Mouse (Mus musculus) ES-E14 (cell line): ENCODE measurements at regions not wholly inside any gene's neighbourhood (a gene's known extent, or its start where the extent isn't known, plus 50 kb on each side); places are given as distances from the start of the nearest gene placed in this dataset.

Source experiments
- DNase-seq: peaks from one replicate; pipeline ENCODE4 v3.0.0-alpha.2; 2013; ENCODE audit warnings: low read depth, low spot score
- H3K27ac ChIP-seq: 2 replicates; pipeline ENCODE4 v1.5.1; 2012; ENCODE audit warnings: low read depth, mild to moderate bottlenecking, low read length, moderate library complexity, mixed read lengths; ENCODE audit not compliant: poor library complexity, insufficient read depth, severe bottlenecking
- H3K36me3 ChIP-seq: 2 replicates; pipeline ENCODE4 v1.6.1; 2012; ENCODE audit warnings: mild to moderate bottlenecking, low read length, moderate library complexity, mixed read lengths; ENCODE audit not compliant: control insufficient read depth, poor library complexity, insufficient read depth, severe bottlenecking
- H3K4me1 ChIP-seq, 2 experiments: fragments of 150-350 bp in 1 of 2; sonication (generic) in 1 of 2; 2 replicates each; pipeline ENCODE4 v1.6.1; 2012; ENCODE audit warnings: low read length in 2 of 2, mild to moderate bottlenecking in 1 of 2, mixed read lengths in 1 of 2; ENCODE audit not compliant: control insufficient read depth in 2 of 2, insufficient read depth in 2 of 2, poor library complexity in 1 of 2
- H3K4me3 ChIP-seq, 2 experiments: fragments of 150-350 bp in 1 of 2; sonication (generic) in 1 of 2; 2 replicates each; pipeline ENCODE4 v1.5.1; 2012; ENCODE audit warnings: low read length in 2 of 2, low read depth in 1 of 2, mild to moderate bottlenecking in 1 of 2, mixed read lengths in 1 of 2; ENCODE audit not compliant: insufficient read depth in 1 of 2, poor library complexity in 1 of 2, severe bottlenecking in 1 of 2
- H3K9ac ChIP-seq: 2 replicates; pipeline ENCODE4 v1.6.1; 2012; ENCODE audit warnings: low read depth, mild to moderate bottlenecking, low read length, mixed read lengths; ENCODE audit not compliant: poor library complexity, insufficient read depth, severe bottlenecking
- H3K9me3 ChIP-seq: fragments of 150-350 bp; sonication (generic); 2 replicates; pipeline ENCODE4 v1.6.1; 2012; ENCODE audit warnings: low read depth, mild to moderate bottlenecking, low read length; ENCODE audit not compliant: control insufficient read depth, insufficient read depth
- CHD2 ChIP-seq: IDR thresholded peaks from 2 replicates; pipeline ENCODE4 v1.6.1; 2014; ENCODE audit warnings: mild to moderate bottlenecking, low read depth, low read length, inconsistent platforms
- HCFC1 ChIP-seq: IDR thresholded peaks from 2 replicates; pipeline ENCODE4 v1.6.1; 2012; ENCODE audit warnings: low read length, inconsistent platforms, borderline replicate concordance; ENCODE audit not compliant: insufficient read depth
- MAFK ChIP-seq: IDR thresholded peaks from 2 replicates; pipeline ENCODE4 v1.6.1; 2014; ENCODE audit warnings: mild to moderate bottlenecking, low read depth, low read length, inconsistent platforms; ENCODE audit not compliant: insufficient read depth
- ZC3H11A ChIP-seq: IDR thresholded peaks from 2 replicates; pipeline ENCODE4 v1.6.1; 2012; ENCODE audit warnings: low read depth, mild to moderate bottlenecking, inconsistent platforms, low read length, borderline replicate concordance
- ZNF384 ChIP-seq: IDR thresholded peaks from 2 replicates; pipeline ENCODE4 v1.6.1; 2012; ENCODE audit warnings: low read depth, low read length, inconsistent platforms
- in situ Hi-C, 2 experiments: fragments of 600-800 bp; cut with MboI; formaldehyde crosslinking; loops; one replicate each; pipeline ENCODE4 v1.15.1; 2025; ENCODE audit warnings: low sequenced_read_pairs in 2 of 2, inconsistent platforms in 1 of 2; ENCODE audit not compliant: unreplicated experiment in 2 of 2

- H3K9ac ChIP-seq = no peak overlapping the region
- in situ Hi-C loops = no loop called here
- no peak overlapping the region for H3K4me3 ChIP-seq
- no peaks in the 10 kb centered on the region for H3K36me3 ChIP-seq
- DNase-seq = no peak
- no peaks in the 10 kb centered on the region for H3K9me3 ChIP-seq
- no peaks in the 10 kb centered on the region for H3K4me1 ChIP-seq
- no peak overlapping the region for H3K27ac ChIP-seq
- TF ChIP-seq MAFK (no peak), HCFC1 (no peak), CHD2 (no peak), ZNF384 (no peak), ZC3H11A (no peak)
Observed at GRCm38 (mm10) chr14:29909741-29910140, 58.4 kb upstream of the Selenok start.
